Comparison of ENCODE assay signal across 10 mouse cellular contexts in genomic region chr2:26547481-26547880, GRCm38 (mm10). TPM values are rescaled to one million over a fixed set of nuclear protein-coding genes. Genes with fewer than 3 reads are reported as not detected.
DNase-seq lines count a peak whose midpoint lies in the region; ATAC-seq lines count a peak whose summit lies in the region.
"Had no signal": no experiment of that assay in that cellular context is flagged by ENCODE, and none has a peak within 500 bp of the region (broad histone marks: within the 10 kb centered on the region; RNA-seq: fewer than 3 reads in every experiment).

No protein-coding gene starts in this region.

- H3K9me3 ChIP-seq in heart, embryonic 11.5 days (replicated peaks; ENCODE audit: control insufficient read depth, low read length) = no peaks in the 10 kb centered on the region
- no peaks in the 10 kb centered on the region for H3K9me3 ChIP-seq in intestine, embryonic 15.5 days
- H3K9me3 ChIP-seq: lung, embryonic 15.5 days had no signal

- 29% methylated on average over 2 of the region's 2 CpGs for WGBS in heart, embryonic 11.5 days (ENCODE audit: insufficient replicate concordance)
- 27% methylated on average over 2 of the region's 2 CpGs for WGBS in intestine, embryonic 15.5 days

- H3K9ac ChIP-seq in heart, embryonic 11.5 days (ENCODE audit: low read depth, low read length) = no peak overlapping the region
- no peak overlapping the region for H3K9ac ChIP-seq in intestine, embryonic 15.5 days
- H3K9ac ChIP-seq: lung, embryonic 15.5 days had no signal

- no peak for ATAC-seq in heart, embryonic 11.5 days (replicated peaks; ENCODE audit: insufficient number of reproducible peaks, low FRiP score, low TSS enrichment)
- peak; percentile 71; the same call in 1 of the 2 replicates for ATAC-seq in intestine, embryonic 15.5 days

- 0 out of 2 replicates have a peak overlapping the region, but pooled peaks have one; percentile 11 for H3K27ac ChIP-seq in heart, embryonic 11.5 days (ENCODE audit: low read depth, low read length)
- no peak overlapping the region for H3K27ac ChIP-seq in intestine, embryonic 15.5 days
- H3K27ac ChIP-seq: lung, embryonic 15.5 days had no signal

- peaks cover 25% of the 10 kb centered on the region for H3K4me1 ChIP-seq in heart, embryonic 11.5 days (ENCODE audit: control insufficient read depth, insufficient read depth, low read length)
- peaks cover 20% of the 10 kb centered on the region for H3K4me1 ChIP-seq in intestine, embryonic 15.5 days (replicated peaks)

- DNase-seq in heart, postnatal 25 days (ENCODE audit: low spot score) = no peak
- DNase-seq in 3T3-L1 (ENCODE audit: low read depth, low spot score) = peak; percentile 47
- peak; percentile 16 for DNase-seq in cerebellum, adult 8-10 months
- DNase-seq in layer of hippocampus, postnatal 14 days (ENCODE audit: low spot score in 2 of 2) = no peak
- no peak for DNase-seq in layer of hippocampus, adult 8-10 months (ENCODE audit: low spot score in 2 of 2)
- DNase-seq in urinary bladder, postnatal 10 days (ENCODE audit: low spot score) = no peak

- no peak overlapping the region for H3K4me3 ChIP-seq in heart, embryonic 11.5 days (ENCODE audit: low read depth, low read length)
- H3K4me3 ChIP-seq in intestine, embryonic 15.5 days (replicated peaks) = no peak overlapping the region
- H3K4me3 ChIP-seq: lung, embryonic 15.5 days had no signal

- no peak overlapping the region for H3K4me2 ChIP-seq in heart, embryonic 11.5 days
- H3K4me2 ChIP-seq in intestine, embryonic 15.5 days (replicated peaks) = no peak overlapping the region
- H3K4me2 ChIP-seq: lung, embryonic 15.5 days had no signal

- no peaks in the 10 kb centered on the region for H3K36me3 ChIP-seq in heart, embryonic 11.5 days (ENCODE audit: control insufficient read depth, insufficient read depth, low read length)
- no peaks in the 10 kb centered on the region for H3K36me3 ChIP-seq in intestine, embryonic 15.5 days
- H3K36me3 ChIP-seq: lung, embryonic 15.5 days had no signal

- intact Hi-C loops in heart, postnatal 25 days (cut with DNase I) = loop anchor here (5.0 kb wide), 2 partner anchors 40 to 55 kb away; no protein-coding TSS in a partner anchor

- no peaks in the 10 kb centered on the region for H3K27me3 ChIP-seq in heart, embryonic 11.5 days (ENCODE audit: control insufficient read depth, insufficient read depth, low read length)
- peaks cover 21% of the 10 kb centered on the region for H3K27me3 ChIP-seq in intestine, embryonic 15.5 days (replicated peaks)
- H3K27me3 ChIP-seq: lung, embryonic 15.5 days had no signal

RNA-seq across cellular contexts. Expression of gene Notch1, which starts 31.0 kb away (rescaled TPM):
- polyA plus RNA-seq in heart, embryonic 11.5 days (2014; fragmentation: Nextera tagmentation; extraction: Ambion mirVana) = 20.9 and 23.5 TPM in 2 replicates
- 10 to 100 TPM; 27.5 to 32.3 TPM for total RNA-seq in heart, postnatal 25 days (2021)
- 11.3 and 12.2 TPM in 2 replicates for polyA plus RNA-seq in intestine, embryonic 15.5 days (2015; fragmentation: Nextera tagmentation; extraction: Ambion mirVana)
- 10 to 100 TPM; 35.4 to 45.2 TPM for total RNA-seq in layer of hippocampus, postnatal 14 days (2021)
- total RNA-seq in layer of hippocampus, adult 8-10 months (2022) = 10 to 100 TPM; 31.0 to 36.2 (median 34.2) TPM

RNA-seq across cellular contexts. Expression of gene Egfl7, which starts 32.3 kb away (rescaled TPM):
- 145 and 157 TPM in 2 replicates for polyA plus RNA-seq in heart, embryonic 11.5 days (2014; fragmentation: Nextera tagmentation; extraction: Ambion mirVana)
- total RNA-seq in heart, postnatal 25 days (2021) = 100 to 1,000 TPM; 149 to 179 TPM
- 113 and 124 TPM in 2 replicates for polyA plus RNA-seq in intestine, embryonic 15.5 days (2015; fragmentation: Nextera tagmentation; extraction: Ambion mirVana)
- 10 to 100 TPM; 80.2 to 84.1 TPM for total RNA-seq in layer of hippocampus, postnatal 14 days (2021)
- 10 to 100 TPM; 62.4 to 90.7 (median 72.7) TPM for total RNA-seq in layer of hippocampus, adult 8-10 months (2022)

RNA-seq across cellular contexts. Expression of gene Gm20532, which starts 39.0 kb away (rescaled TPM):
- not detected in 2 replicates for polyA plus RNA-seq in heart, embryonic 11.5 days (2014; fragmentation: Nextera tagmentation; extraction: Ambion mirVana)
- not detected for total RNA-seq in heart, postnatal 25 days (2021)
- not detected in 2 replicates for polyA plus RNA-seq in intestine, embryonic 15.5 days (2015; fragmentation: Nextera tagmentation; extraction: Ambion mirVana)
- total RNA-seq in layer of hippocampus, postnatal 14 days (2021) = not detected
- not detected for total RNA-seq in layer of hippocampus, adult 8-10 months (2022)
- polyA plus RNA-seq: frontal cortex, adult 2 months; lung, embryonic 15.5 days had no signal

RNA-seq across cellular contexts. Expression of gene Agpat2, which starts 56.7 kb away (rescaled TPM):
- 15.7 and 20.6 TPM in 2 replicates for polyA plus RNA-seq in heart, embryonic 11.5 days (2014; fragmentation: Nextera tagmentation; extraction: Ambion mirVana)
- 10 to 100 TPM; 49.7 to 51.6 TPM for total RNA-seq in heart, postnatal 25 days (2021)
- 79.9 and 90.3 TPM in 2 replicates for polyA plus RNA-seq in intestine, embryonic 15.5 days (2015; fragmentation: Nextera tagmentation; extraction: Ambion mirVana)
- total RNA-seq in layer of hippocampus, postnatal 14 days (2021) = 1 to 10 TPM; 1.2 to 1.9 TPM
- 1 to 10 TPM; 1.1 to 4.9 (median 3.7) TPM for total RNA-seq in layer of hippocampus, adult 8-10 months (2022)

Comparison
In these comparisons a context has a peak if more than half of its experiments do, and no peak if none do; other contexts are left out.
1. DNase-seq: peak in 3T3-L1 (single experiment) and cerebellum, adult 8-10 months (single experiment); none in heart, postnatal 25 days (single experiment), layer of hippocampus, postnatal 14 days (0 of 2), layer of hippocampus, adult 8-10 months (0 of 2) and urinary bladder, postnatal 10 days (single experiment).